Mouse (Mus musculus): ENCODE results near the gene Kcnip1.

The Kcnip1 gene

GRCm38 (mm10) chr11:33939456-33940113 lies 53.4 kb downstream of the Kcnip1 start:
- DNase-seq (ENCODE audit: low spot score in 2 of 2) = no peak

DNA sequence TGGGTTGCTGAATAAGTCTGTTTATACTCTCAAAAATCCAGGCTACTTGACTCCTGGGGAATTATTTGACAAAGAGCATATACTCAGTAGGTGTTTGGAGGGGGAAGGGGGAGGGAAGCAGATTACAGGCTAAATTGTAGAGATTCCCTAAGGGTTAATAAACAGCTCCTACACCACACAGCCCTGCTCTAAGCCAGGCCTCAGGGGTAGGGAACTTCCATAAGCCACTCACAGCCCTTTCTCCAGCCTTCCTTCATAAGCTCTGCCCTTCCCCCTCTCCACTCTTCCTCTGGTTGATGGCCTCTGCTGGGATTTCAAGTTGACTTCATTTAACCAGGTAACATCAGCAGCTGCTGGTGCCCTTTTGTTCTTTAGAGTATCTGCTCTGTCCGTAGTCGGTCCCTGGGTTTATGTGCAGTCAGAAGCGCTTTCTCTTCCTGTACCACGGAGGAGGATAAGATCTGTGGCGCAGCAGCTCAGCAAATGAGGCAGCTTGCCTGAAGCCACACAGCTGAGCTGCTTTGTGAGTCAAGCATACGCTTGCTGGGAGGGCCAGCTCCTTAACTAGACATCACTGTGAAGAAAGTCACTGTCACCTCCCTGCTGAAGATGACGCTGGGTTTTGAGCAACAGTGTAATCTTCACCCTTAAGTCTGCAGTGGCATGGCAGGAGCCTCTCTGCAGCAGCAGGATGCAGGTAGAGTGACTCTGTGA lies 54.2 kb downstream of the Kcnip1 start:
- no peak for DNase-seq (ENCODE audit: low spot score in 2 of 2)

- no peak for DNase-seq (ENCODE audit: low spot score in 2 of 2)
These were observed 55.3 kb downstream of the Kcnip1 start for GRCm38 (mm10) chr11:33937641-33938040.

DNA sequence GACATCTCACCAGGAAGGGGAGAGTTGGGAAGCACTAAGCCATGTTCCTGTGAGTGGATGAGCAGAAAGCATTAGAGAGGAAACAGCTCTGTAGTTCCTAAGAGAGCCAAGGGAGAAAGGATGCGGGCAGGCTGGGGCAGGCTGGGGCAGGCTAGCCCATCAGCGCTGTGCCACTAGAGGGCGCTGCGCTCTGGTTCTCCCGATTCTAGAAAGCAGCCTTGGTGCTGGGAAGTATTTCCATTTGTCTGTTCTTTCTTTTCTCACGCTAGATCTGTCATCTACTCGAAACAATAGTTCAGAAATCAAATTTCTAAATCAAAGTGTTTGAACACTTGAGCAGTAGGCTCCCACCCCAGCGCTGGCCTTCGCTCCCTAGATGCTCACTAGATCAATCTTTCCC lies 58.7 kb downstream of the Kcnip1 start:
- no peak for DNase-seq (ENCODE audit: low spot score in 2 of 2)

- no peak for DNase-seq (ENCODE audit: low spot score in 2 of 2)
These were observed 60.4 kb downstream of the Kcnip1 start for GRCm38 (mm10) chr11:33932386-33933111.

DNA sequence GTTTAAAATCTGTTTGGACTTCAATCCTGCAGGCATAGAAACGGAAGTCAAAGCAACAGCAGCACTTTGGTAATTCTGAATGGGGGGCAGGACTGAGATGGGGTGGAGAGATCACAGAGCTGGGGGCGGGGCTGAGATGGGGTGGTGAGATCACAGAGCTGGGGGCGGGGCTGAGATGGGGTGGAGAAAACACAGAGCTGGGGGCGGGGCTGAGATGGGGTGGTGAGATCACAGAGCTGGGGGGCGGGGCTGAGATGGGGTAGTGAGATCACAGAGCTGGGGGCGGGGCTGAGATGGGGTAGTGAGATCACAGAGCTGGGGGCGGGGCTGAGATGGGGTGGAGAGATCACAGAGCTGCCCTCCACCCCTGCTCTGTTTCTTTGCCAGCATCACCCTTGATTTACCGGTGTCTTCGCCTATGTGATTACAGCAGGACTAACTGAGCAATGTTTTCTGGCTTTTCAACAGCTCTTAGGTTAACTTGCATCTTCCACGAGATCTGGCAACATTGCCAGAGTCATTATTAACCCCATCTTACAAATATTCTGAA lies 61.0 kb downstream of the Kcnip1 start:
- no peak for DNase-seq (ENCODE audit: low spot score in 2 of 2)

GRCm38 (mm10) chr11:33929412-33929811 lies 63.5 kb downstream of the Kcnip1 start:
- no peak for DNase-seq (ENCODE audit: low spot score in 2 of 2)

- peak; percentile 45 to 57 for DNase-seq (ENCODE audit: low spot score in 2 of 2)
These were observed 64.3 kb downstream of the Kcnip1 start for GRCm38 (mm10) chr11:33928658-33929057.

GRCm38 (mm10) chr11:33927836-33928235 lies 65.1 kb downstream of the Kcnip1 start:
- DNase-seq (ENCODE audit: low spot score in 2 of 2) = no peak

- DNase-seq (ENCODE audit: low spot score in 2 of 2) = no peak
These were observed 65.6 kb downstream of the Kcnip1 start for GRCm38 (mm10) chr11:33927321-33927720.

GRCm38 (mm10) chr11:33926551-33926950 lies 66.4 kb downstream of the Kcnip1 start:
- DNase-seq (ENCODE audit: low spot score in 2 of 2) = no peak

DNA sequence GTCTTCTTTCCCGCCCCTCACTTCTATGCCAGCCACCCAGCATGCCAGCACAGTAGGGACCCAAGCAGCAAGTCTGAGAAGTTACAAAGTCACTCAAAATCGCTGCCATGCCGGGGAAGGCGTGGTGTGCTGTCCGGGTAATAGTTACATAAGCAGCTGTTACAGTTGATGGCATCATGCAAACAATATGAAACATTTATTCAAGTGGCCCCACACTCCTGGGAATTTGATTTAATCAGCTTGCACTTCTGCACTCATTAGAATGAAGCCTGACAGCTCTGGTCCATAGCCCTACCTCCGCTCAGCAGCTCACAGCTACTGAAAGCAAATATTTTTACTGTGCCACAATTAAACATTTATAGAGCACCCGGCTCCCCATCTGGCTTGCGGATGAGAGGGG lies 67.2 kb downstream of the Kcnip1 start:
- no peak for DNase-seq (ENCODE audit: low spot score in 2 of 2)

DNA sequence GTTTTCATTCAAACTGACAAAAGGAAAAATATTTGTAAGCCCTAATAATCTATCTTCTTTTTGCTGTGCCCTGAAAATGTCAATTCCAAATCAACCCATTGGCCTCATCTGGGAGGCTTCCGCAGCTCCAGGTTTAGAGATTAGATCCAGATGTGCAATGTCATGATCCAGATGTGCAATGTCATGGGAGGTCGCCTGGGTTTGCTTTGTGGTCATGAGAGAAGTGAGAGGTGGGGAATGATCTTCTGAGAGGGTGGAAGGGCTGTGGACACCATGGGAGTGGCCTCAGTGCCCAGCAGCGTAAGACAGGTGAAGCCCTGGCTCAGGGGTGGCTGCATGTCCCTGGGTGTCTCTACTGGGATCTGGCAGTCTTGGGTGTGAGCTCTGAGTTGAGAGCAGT lies 69.9 kb downstream of the Kcnip1 start:
- no peak for DNase-seq (ENCODE audit: low spot score in 2 of 2)

GRCm38 (mm10) chr11:33921451-33921850 lies 71.5 kb downstream of the Kcnip1 start:
- DNase-seq (ENCODE audit: low spot score in 2 of 2) = no peak

DNA sequence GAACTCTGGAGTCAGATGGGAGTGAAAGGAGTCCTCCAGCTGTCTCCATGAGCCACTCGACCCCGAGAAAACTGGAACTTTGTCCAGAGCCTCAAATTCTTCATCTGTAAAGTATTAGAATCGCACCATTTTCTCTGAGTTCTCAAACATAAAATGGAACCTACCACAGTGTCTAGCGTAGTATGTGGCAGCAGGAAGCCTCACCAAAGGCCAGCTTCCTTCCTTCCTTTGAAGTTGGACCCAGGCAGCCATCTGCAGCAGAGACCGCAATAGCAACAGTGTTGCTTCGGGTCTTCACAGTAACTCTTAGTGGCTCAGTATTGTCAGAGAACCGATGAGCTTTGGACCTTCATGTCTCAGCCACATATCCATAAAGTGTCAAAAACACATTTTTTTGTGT lies 73.1 kb downstream of the Kcnip1 start:
- no peak for DNase-seq (ENCODE audit: low spot score in 2 of 2)

- no peak for DNase-seq (ENCODE audit: low spot score in 2 of 2)
These were observed 74.5 kb downstream of the Kcnip1 start for GRCm38 (mm10) chr11:33918424-33918823.

DNA sequence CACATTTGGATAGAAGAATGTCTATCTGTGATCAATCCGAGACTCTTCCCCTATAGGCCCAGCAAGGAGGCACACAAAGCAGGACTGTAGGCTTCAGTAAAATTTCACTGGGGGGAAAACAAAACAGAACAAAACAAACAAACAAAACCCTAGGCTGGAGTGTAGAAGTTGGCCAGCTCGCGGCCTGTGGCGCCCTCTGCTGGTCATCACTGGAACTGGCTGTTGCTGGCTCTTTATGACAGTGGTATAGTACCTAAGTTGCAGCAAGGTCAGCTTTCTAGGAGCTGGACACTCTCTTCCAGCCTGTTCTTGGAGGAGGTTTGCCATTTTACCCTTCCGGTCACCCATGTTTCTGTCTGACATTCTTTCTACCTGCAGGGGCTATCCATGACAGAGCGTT lies 75.4 kb downstream of the Kcnip1 start:
- peak; percentile 65 to 79 for DNase-seq (ENCODE audit: low spot score in 2 of 2)

- no peak for DNase-seq (ENCODE audit: low spot score in 2 of 2)
These were observed 78.7 kb downstream of the Kcnip1 start for GRCm38 (mm10) chr11:33914216-33914615.

DNA sequence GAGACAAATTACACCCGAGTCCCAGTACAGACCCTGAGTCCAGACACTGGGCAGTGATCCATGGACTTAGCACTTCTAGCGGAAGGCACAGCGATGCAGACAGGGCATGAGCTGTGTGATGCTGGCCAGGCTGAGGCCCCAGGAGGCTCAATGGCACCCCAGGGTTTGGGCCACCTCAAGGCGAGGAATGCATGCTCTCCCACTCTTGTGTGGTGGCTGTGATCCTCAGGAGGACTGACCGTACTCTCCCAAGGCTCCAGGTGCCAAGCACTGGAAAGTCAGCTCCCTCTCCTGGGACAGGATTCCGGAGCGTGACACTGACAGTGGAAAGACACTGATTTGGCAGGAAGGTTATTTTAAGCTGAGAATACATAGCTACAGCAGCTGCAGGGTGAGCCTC lies 79.9 kb downstream of the Kcnip1 start:
- DNase-seq (ENCODE audit: low spot score in 2 of 2) = no peak

- no peak for DNase-seq (ENCODE audit: low spot score in 2 of 2)
These were observed 80.8 kb downstream of the Kcnip1 start for GRCm38 (mm10) chr11:33912151-33912571.

GRCm38 (mm10) chr11:33910982-33911381 lies 82.0 kb downstream of the Kcnip1 start:
- DNase-seq (ENCODE audit: low spot score in 2 of 2) = no peak

GRCm38 (mm10) chr11:33908360-33909175 lies 84.4 kb downstream of the Kcnip1 start:
- no peak for DNase-seq (ENCODE audit: low spot score in 2 of 2)

All from right cerebral cortex, postnatal 10 days (tissue).